In genomic region chr16:13376947-13377486, GRCm38 (mm10) we compare ENCODE assay signal across 13 mouse cellular contexts.
"Had no signal": no experiment of that assay in that cellular context is flagged by ENCODE, and none has a peak within 500 bp of the region (broad histone marks: within the 10 kb centered on the region; RNA-seq: fewer than 3 reads in every experiment).

No protein-coding gene starts in this region.

- ATAC-seq: liver, embryonic 12.5 days had no signal

- H3K27me3 ChIP-seq: limb, embryonic 15.5 days; liver, embryonic 12.5 days; neural tube, embryonic 15.5 days had no signal

- H3K27ac ChIP-seq: limb, embryonic 15.5 days; liver, embryonic 12.5 days; midbrain, embryonic 10.5 days; neural tube, embryonic 15.5 days had no signal

- H3K36me3 ChIP-seq: liver, embryonic 12.5 days; midbrain, embryonic 10.5 days; neural tube, embryonic 15.5 days had no signal

- H3K9ac ChIP-seq: limb, embryonic 15.5 days; liver, embryonic 12.5 days; lung, embryonic 14.5 days; neural tube, embryonic 15.5 days had no signal

- DNase-seq: kidney, postnatal 36 days; lung, embryonic 14.5 days; lung, postnatal 10 days; lung, postnatal 4 days; midbrain, embryonic 14.5 days; right cerebral cortex, adult 18-20 months; right cerebral cortex, postnatal 25 days; thymus, postnatal 4 days had no signal

- H3K4me3 ChIP-seq: limb, embryonic 15.5 days; liver, embryonic 12.5 days; midbrain, embryonic 10.5 days; myocyte; neural tube, embryonic 15.5 days had no signal

- H3K9me3 ChIP-seq: limb, embryonic 15.5 days; liver, embryonic 12.5 days; midbrain, embryonic 10.5 days; neural tube, embryonic 15.5 days had no signal

- H3K4me2 ChIP-seq: limb, embryonic 15.5 days; liver, embryonic 12.5 days; lung, embryonic 14.5 days; neural tube, embryonic 15.5 days had no signal
